Mouse (Mus musculus) liver, adult 2 months (tissue): ENCODE data around the gene Spty2d1.

ENCODE experiments used
- CTCF ChIP-seq: fragments of 200-500 bp; IDR thresholded peaks from 2 replicates; pipeline ENCODE4 v1.5.1; 2011; ENCODE audit warnings: low read depth, low read length, control low read depth
- POLR2A ChIP-seq: fragments of 200-500 bp; IDR thresholded peaks from 2 replicates; pipeline ENCODE4 v1.6.1; 2011; ENCODE audit warnings: low read length, control low read depth; ENCODE audit not compliant: insufficient read depth; ENCODE audit errors: extremely low read depth

GRCm38 (mm10) chr7:47019641-47020040, 11.4 kb upstream of the Spty2d1 start:
- TF ChIP-seq CTCF = no peak
- no peak for TF ChIP-seq POLR2A
